Mouse (Mus musculus) myocyte (in vitro differentiated cells): ENCODE measurements around the gene Ubr2.

Experiments
- MYOD1 ChIP-seq, 3 experiments: IDR thresholded peaks; one replicate each; pipeline ENCODE4 v1.6.1; 2011; ENCODE audit warnings: control low read depth in 2 of 3, low read depth in 2 of 3, mild to moderate bottlenecking in 2 of 3, moderate library complexity in 1 of 3; ENCODE audit not compliant: insufficient read length in 2 of 3, control insufficient read depth in 1 of 3
- MYOG ChIP-seq, 3 experiments: IDR thresholded peaks; one replicate each; pipeline ENCODE4 v1.6.1; 2011; ENCODE audit warnings: control low read depth in 2 of 3, low read depth in 2 of 3, mild to moderate bottlenecking in 2 of 3; ENCODE audit not compliant: insufficient read length in 2 of 3, control insufficient read depth in 1 of 3, insufficient read depth in 1 of 3
- POLR2A ChIP-seq: IDR thresholded peaks from one replicate; pipeline ENCODE4 v1.6.1; 2011; ENCODE audit warnings: low read depth, mild to moderate bottlenecking, control low read depth, moderate library complexity; ENCODE audit not compliant: insufficient read length

DNA sequence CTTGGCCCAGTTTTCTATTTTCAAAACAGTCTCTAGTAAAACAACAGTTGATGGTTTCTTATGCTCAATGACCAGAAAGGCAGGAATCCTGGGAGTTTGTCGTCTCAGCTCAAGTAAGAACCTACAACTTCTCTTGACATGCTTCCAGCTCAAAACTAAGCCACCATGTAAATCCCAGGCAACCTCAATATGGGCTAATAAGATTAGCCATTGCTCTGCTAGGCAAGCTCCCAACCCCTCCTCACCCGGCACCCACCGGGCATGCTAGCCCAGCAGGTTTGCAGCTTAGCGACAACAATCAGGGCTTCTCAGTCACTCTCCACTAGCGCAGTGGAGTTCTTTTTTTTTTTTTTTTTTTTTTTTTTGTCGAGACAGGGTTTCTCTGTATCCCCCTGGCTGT, 84.2 kb downstream of the Ubr2 start:
- no peak for TF ChIP-seq POLR2A
- no peak for TF ChIP-seq MYOD1 (IDR thresholded peaks at IDR 0.05; ENCODE audit: control insufficient read depth in 1 of 3, insufficient read length in 2 of 3, low read depth in 2 of 3)
- TF ChIP-seq MYOG (IDR thresholded peaks at IDR 0.05; ENCODE audit: control insufficient read depth in 1 of 3, insufficient read depth in 1 of 3, insufficient read length in 2 of 3, low read depth in 2 of 3): no peak
